ENCODE assay signal across 21 mouse cellular contexts in the genomic region with DNA sequence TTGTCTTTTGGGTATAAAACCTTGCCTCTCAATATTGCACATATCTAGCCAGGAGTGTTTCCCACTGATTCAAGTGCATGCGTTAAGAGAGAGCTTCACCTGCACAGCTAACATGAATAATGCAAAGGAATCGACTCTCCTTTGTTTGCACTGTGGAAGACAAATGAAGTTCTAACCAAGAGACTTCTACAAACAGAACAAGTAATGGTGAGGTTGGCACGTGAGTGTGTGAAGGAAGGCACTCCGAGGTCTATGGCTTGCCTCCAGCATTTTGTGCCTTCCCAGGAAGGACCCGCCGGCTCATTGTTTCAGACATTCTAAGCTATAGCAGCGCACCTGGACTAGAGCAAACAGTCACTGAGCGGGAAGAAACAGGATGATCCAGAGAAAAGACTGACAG.
DNase-seq lines count a peak whose midpoint lies in the region; ATAC-seq and TF ChIP-seq lines count a peak whose summit lies in the region.
"Had no signal": no experiment of that assay in that cellular context is flagged by ENCODE, and none has a peak within 500 bp of the region (broad histone marks: within the 10 kb centered on the region; RNA-seq: fewer than 3 reads in every experiment).

No protein-coding gene starts in this region.

- H3K4me1 ChIP-seq in kidney, embryonic 15.5 days, result peaks cover 27% of the 10 kb centered on the region
- H3K4me1 ChIP-seq in kidney, embryonic 14.5 days (ENCODE audit: control insufficient read depth, insufficient read depth, low read length), result no peaks in the 10 kb centered on the region
- no peaks in the 10 kb centered on the region for H3K4me1 ChIP-seq in lung, embryonic 16.5 days (replicated peaks; ENCODE audit: control insufficient read depth, insufficient read depth, low read length)
- H3K4me1 ChIP-seq in intestine, postnatal 0 days (replicated peaks; ENCODE audit: control insufficient read depth, insufficient read depth, low read length), result no peaks in the 10 kb centered on the region
- H3K4me1 ChIP-seq: liver, embryonic 15.5 days had no signal

- H3K27ac ChIP-seq in kidney, embryonic 15.5 days, result peak overlapping the region; percentile 62
- H3K27ac ChIP-seq in kidney, embryonic 14.5 days (ENCODE audit: low read depth, low read length), result no peak overlapping the region; the same call in 1 of the 2 replicates
- peak overlapping the region; percentile 5 for H3K27ac ChIP-seq in lung, embryonic 16.5 days (ENCODE audit: low read length)
- H3K27ac ChIP-seq in intestine, postnatal 0 days (ENCODE audit: low read depth, low read length), result no peak overlapping the region
- H3K27ac ChIP-seq: embryonic facial prominence, embryonic 15.5 days; forebrain, embryonic 10.5 days; layer of hippocampus, adult 2 months; liver, embryonic 15.5 days had no signal

- H3K9ac ChIP-seq in kidney, embryonic 15.5 days, result no peak overlapping the region
- H3K9ac ChIP-seq in kidney, embryonic 14.5 days (ENCODE audit: low read depth, low read length), result no peak overlapping the region
- H3K9ac ChIP-seq in lung, embryonic 16.5 days (ENCODE audit: low read length), result no peak overlapping the region
- H3K9ac ChIP-seq in intestine, postnatal 0 days (ENCODE audit: low read depth, low read length), result no peak overlapping the region
- H3K9ac ChIP-seq: embryonic facial prominence, embryonic 15.5 days; forebrain, postnatal 0 days; liver, embryonic 15.5 days had no signal

- no peak for DNase-seq in lung, postnatal 10 days
- DNase-seq in yolk sac, embryonic 10.5 days (ENCODE audit: low spot score), result peak; percentile 24
- no peak for DNase-seq in layer of hippocampus, adult 11-12 months (ENCODE audit: low spot score)
- DNase-seq: adrenal gland, postnatal 10 days; cerebellum, adult 11 months; forebrain, postnatal 0 days; gastrocnemius, postnatal 36 days; layer of hippocampus, postnatal 36 days; right cerebral cortex, postnatal 25 days; thymus, postnatal 14 days had no signal

- no peak overlapping the region for H3K4me3 ChIP-seq in kidney, embryonic 15.5 days (replicated peaks)
- no peak overlapping the region for H3K4me3 ChIP-seq in kidney, embryonic 14.5 days (ENCODE audit: low read length)
- H3K4me3 ChIP-seq in lung, embryonic 16.5 days (ENCODE audit: low read length), result no peak overlapping the region; the same call in 1 of the 2 replicates
- H3K4me3 ChIP-seq in intestine, postnatal 0 days (ENCODE audit: low read depth, low read length), result no peak overlapping the region
- H3K4me3 ChIP-seq: embryonic facial prominence, embryonic 15.5 days; forebrain, embryonic 10.5 days; layer of hippocampus, adult 2 months; liver, embryonic 15.5 days had no signal

- no peak for ATAC-seq in kidney, embryonic 15.5 days (replicated peaks; ENCODE audit: low FRiP score)
- ATAC-seq in kidney, embryonic 14.5 days (ENCODE audit: low FRiP score, low TSS enrichment), result no peak
- peak; percentile 70 for ATAC-seq in lung, embryonic 16.5 days (ENCODE audit: low read depth)
- ATAC-seq in intestine, postnatal 0 days, result 0 out of 2 replicates have a peak, but pooled peaks have one; percentile 26
- ATAC-seq: CD4-positive, CD25-positive, alpha-beta regulatory T cell, adult 4 months; forebrain, postnatal 0 days; hindbrain, embryonic 16.5 days had no signal

- H3K36me3 ChIP-seq in kidney, embryonic 15.5 days, result no peaks in the 10 kb centered on the region
- no peaks in the 10 kb centered on the region for H3K36me3 ChIP-seq in kidney, embryonic 14.5 days (ENCODE audit: control insufficient read depth, insufficient read depth, low read length)
- H3K36me3 ChIP-seq in lung, embryonic 16.5 days (ENCODE audit: control insufficient read depth, insufficient read depth, low read length), result no peaks in the 10 kb centered on the region
- no peaks in the 10 kb centered on the region for H3K36me3 ChIP-seq in intestine, postnatal 0 days (ENCODE audit: control insufficient read depth, insufficient read depth)
- H3K36me3 ChIP-seq: embryonic facial prominence, embryonic 15.5 days; forebrain, embryonic 10.5 days; liver, embryonic 15.5 days had no signal

- H3K27me3 ChIP-seq in kidney, embryonic 15.5 days, result no peaks in the 10 kb centered on the region
- no peaks in the 10 kb centered on the region for H3K27me3 ChIP-seq in kidney, embryonic 14.5 days (ENCODE audit: control insufficient read depth, insufficient read depth, low read length)
- H3K27me3 ChIP-seq in lung, embryonic 16.5 days (ENCODE audit: control insufficient read depth, insufficient read depth, low read depth, low read length), result no peaks in the 10 kb centered on the region
- H3K27me3 ChIP-seq in intestine, postnatal 0 days (replicated peaks; ENCODE audit: control insufficient read depth, insufficient read depth, low read length), result no peaks in the 10 kb centered on the region
- H3K27me3 ChIP-seq: embryonic facial prominence, embryonic 15.5 days; liver, embryonic 15.5 days; Patski had no signal

- no peaks in the 10 kb centered on the region for H3K9me3 ChIP-seq in kidney, embryonic 15.5 days (replicated peaks)
- H3K9me3 ChIP-seq in kidney, embryonic 14.5 days (ENCODE audit: control insufficient read depth, low read length), result no peaks in the 10 kb centered on the region
- H3K9me3 ChIP-seq in lung, embryonic 16.5 days (ENCODE audit: control insufficient read depth, low read length), result no peaks in the 10 kb centered on the region
- no peaks in the 10 kb centered on the region for H3K9me3 ChIP-seq in intestine, postnatal 0 days (ENCODE audit: control insufficient read depth)
- H3K9me3 ChIP-seq: embryonic facial prominence, embryonic 15.5 days; forebrain, embryonic 10.5 days; liver, embryonic 15.5 days had no signal

- no peak for TF ChIP-seq CTCF in intestine, postnatal 0 days (IDR thresholded peaks at IDR 0.05; ENCODE audit: low read depth)

- WGBS in kidney, embryonic 15.5 days, result 75% methylated on average over 8 of the region's 8 CpGs
- WGBS in kidney, embryonic 14.5 days, result 82% methylated on average over 8 of the region's 8 CpGs
- WGBS in lung, embryonic 16.5 days, result 38% methylated on average over 8 of the region's 8 CpGs
- WGBS in intestine, postnatal 0 days, result 34% methylated on average over 8 of the region's 8 CpGs

- H3K4me2 ChIP-seq in kidney, embryonic 15.5 days, result no peak overlapping the region
- H3K4me2 ChIP-seq in kidney, embryonic 14.5 days (replicated peaks; ENCODE audit: low read depth, low read length), result no peak overlapping the region
- H3K4me2 ChIP-seq in lung, embryonic 16.5 days (ENCODE audit: low read depth, low read length), result peak overlapping the region; percentile 4; the same call in 1 of the 2 replicates
- peak overlapping the region; percentile 49 for H3K4me2 ChIP-seq in intestine, postnatal 0 days (replicated peaks; ENCODE audit: low read depth)
- H3K4me2 ChIP-seq: embryonic facial prominence, embryonic 15.5 days; liver, embryonic 15.5 days had no signal

Comparison
In these comparisons a context has a peak if more than half of its experiments do, and no peak if none do; other contexts are left out.
1. H3K27ac ChIP-seq: peak in kidney, embryonic 15.5 days (single experiment) and lung, embryonic 16.5 days (single experiment); none in kidney, embryonic 14.5 days (single experiment) and intestine, postnatal 0 days (single experiment).
2. ATAC-seq: peak in lung, embryonic 16.5 days (single experiment) and intestine, postnatal 0 days (single experiment); none in kidney, embryonic 15.5 days (single experiment) and kidney, embryonic 14.5 days (single experiment).
3. H3K4me2 ChIP-seq: peak in lung, embryonic 16.5 days (single experiment) and intestine, postnatal 0 days (single experiment); none in kidney, embryonic 15.5 days (single experiment) and kidney, embryonic 14.5 days (single experiment).